Comparison of ENCODE assay signal across 17 mouse cellular contexts in genomic region chr4:76438068-76438467, GRCm38 (mm10).
A peak's percentile ranks its signal among the peaks of the same experiment; 100 is the strongest.
DNase-seq lines count a peak whose midpoint lies in the region; ATAC-seq lines count a peak whose summit lies in the region.
"Had no signal": no experiment of that assay in that cellular context is flagged by ENCODE, and none has a peak within 500 bp of the region (broad histone marks: within the 10 kb centered on the region; RNA-seq: fewer than 3 reads in every experiment).

No protein-coding gene starts in this region.

- H3K27me3 ChIP-seq in hindbrain, embryonic 13.5 days: no peaks in the 10 kb centered on the region
- no peaks in the 10 kb centered on the region for H3K27me3 ChIP-seq in hindbrain, embryonic 12.5 days
- H3K27me3 ChIP-seq in neural tube, embryonic 13.5 days: no peaks in the 10 kb centered on the region
- H3K27me3 ChIP-seq in hindbrain, embryonic 16.5 days (replicated peaks; ENCODE audit: control insufficient read depth, insufficient read depth, low read length): no peaks in the 10 kb centered on the region
- no peaks in the 10 kb centered on the region for H3K27me3 ChIP-seq in liver, embryonic 12.5 days (replicated peaks)
- H3K27me3 ChIP-seq: CH12.LX; embryonic facial prominence, embryonic 12.5 days; forebrain, embryonic 12.5 days; heart, embryonic 12.5 days; intestine, embryonic 15.5 days had no signal

- 0 out of 2 replicates have a peak overlapping the region, but pooled peaks have one; percentile 1 for H3K4me2 ChIP-seq in hindbrain, embryonic 13.5 days
- no peak overlapping the region for H3K4me2 ChIP-seq in hindbrain, embryonic 12.5 days (replicated peaks)
- 0 out of 2 replicates have a peak overlapping the region, but pooled peaks have one; percentile 2 for H3K4me2 ChIP-seq in neural tube, embryonic 13.5 days
- no peak overlapping the region for H3K4me2 ChIP-seq in hindbrain, embryonic 16.5 days (ENCODE audit: low read length)
- no peak overlapping the region for H3K4me2 ChIP-seq in liver, embryonic 12.5 days
- H3K4me2 ChIP-seq: embryonic facial prominence, embryonic 12.5 days; forebrain, embryonic 12.5 days; heart, embryonic 12.5 days; intestine, embryonic 15.5 days had no signal

- no peak for DNase-seq in neural tube, embryonic 10.5 days (ENCODE audit: extremely low spot score, low spot score)
- no peak for DNase-seq in gastrocnemius, postnatal 10 days
- DNase-seq: adrenal gland, adult 2 months; adrenal gland, postnatal 25 days; cerebellum, adult 2 months; cerebellum, postnatal 14 days; gastrocnemius, postnatal 25 days had no signal

- H3K4me3 ChIP-seq in hindbrain, embryonic 13.5 days: no peak overlapping the region
- H3K4me3 ChIP-seq in hindbrain, embryonic 12.5 days: no peak overlapping the region
- H3K4me3 ChIP-seq in neural tube, embryonic 13.5 days: no peak overlapping the region
- H3K4me3 ChIP-seq in hindbrain, embryonic 16.5 days (ENCODE audit: low read length): no peak overlapping the region
- no peak overlapping the region for H3K4me3 ChIP-seq in liver, embryonic 12.5 days
- H3K4me3 ChIP-seq: embryonic facial prominence, embryonic 12.5 days; forebrain, embryonic 12.5 days; heart, embryonic 12.5 days; intestine, embryonic 15.5 days had no signal

- no peak for ATAC-seq in hindbrain, embryonic 13.5 days (ENCODE audit: low FRiP score)
- ATAC-seq in hindbrain, embryonic 12.5 days (ENCODE audit: low FRiP score): no peak
- no peak for ATAC-seq in neural tube, embryonic 13.5 days (ENCODE audit: low read depth)
- peak; percentile 43; the same call in 1 of the 2 replicates for ATAC-seq in hindbrain, embryonic 16.5 days
- no peak for ATAC-seq in liver, embryonic 12.5 days
- ATAC-seq: intestine, embryonic 15.5 days had no signal

- H3K27ac ChIP-seq in hindbrain, embryonic 13.5 days: no peak overlapping the region
- no peak overlapping the region for H3K27ac ChIP-seq in hindbrain, embryonic 12.5 days
- H3K27ac ChIP-seq in neural tube, embryonic 13.5 days (replicated peaks): 0 out of 2 replicates have a peak overlapping the region, but pooled peaks have one; percentile 4
- H3K27ac ChIP-seq in hindbrain, embryonic 16.5 days (ENCODE audit: low read depth, low read length): no peak overlapping the region
- no peak overlapping the region for H3K27ac ChIP-seq in liver, embryonic 12.5 days
- H3K27ac ChIP-seq: embryonic facial prominence, embryonic 12.5 days; forebrain, embryonic 12.5 days; intestine, embryonic 15.5 days had no signal

- peaks cover 47% of the 10 kb centered on the region for H3K4me1 ChIP-seq in hindbrain, embryonic 13.5 days (replicated peaks)
- H3K4me1 ChIP-seq in hindbrain, embryonic 12.5 days: peaks cover 23% of the 10 kb centered on the region
- peaks cover 57% of the 10 kb centered on the region for H3K4me1 ChIP-seq in neural tube, embryonic 13.5 days (replicated peaks)
- H3K4me1 ChIP-seq in hindbrain, embryonic 16.5 days (ENCODE audit: control insufficient read depth, insufficient read depth, low read depth, low read length): peaks cover 35% of the 10 kb centered on the region
- no peaks in the 10 kb centered on the region for H3K4me1 ChIP-seq in liver, embryonic 12.5 days

- no peaks in the 10 kb centered on the region for H3K36me3 ChIP-seq in hindbrain, embryonic 13.5 days
- H3K36me3 ChIP-seq in hindbrain, embryonic 12.5 days: no peaks in the 10 kb centered on the region
- H3K36me3 ChIP-seq in neural tube, embryonic 13.5 days: no peaks in the 10 kb centered on the region
- no peaks in the 10 kb centered on the region for H3K36me3 ChIP-seq in hindbrain, embryonic 16.5 days (ENCODE audit: control insufficient read depth, insufficient read depth, low read length)
- H3K36me3 ChIP-seq in liver, embryonic 12.5 days: no peaks in the 10 kb centered on the region
- H3K36me3 ChIP-seq: embryonic facial prominence, embryonic 12.5 days; forebrain, embryonic 12.5 days; heart, embryonic 12.5 days; intestine, embryonic 15.5 days had no signal

- no peaks in the 10 kb centered on the region for H3K9me3 ChIP-seq in hindbrain, embryonic 13.5 days
- H3K9me3 ChIP-seq in hindbrain, embryonic 12.5 days (replicated peaks): no peaks in the 10 kb centered on the region
- no peaks in the 10 kb centered on the region for H3K9me3 ChIP-seq in neural tube, embryonic 13.5 days
- no peaks in the 10 kb centered on the region for H3K9me3 ChIP-seq in hindbrain, embryonic 16.5 days (ENCODE audit: control insufficient read depth, low read length)
- no peaks in the 10 kb centered on the region for H3K9me3 ChIP-seq in liver, embryonic 12.5 days (replicated peaks)
- H3K9me3 ChIP-seq: embryonic facial prominence, embryonic 12.5 days; forebrain, embryonic 12.5 days; heart, embryonic 12.5 days; intestine, embryonic 15.5 days had no signal

- 64% methylated on average over 4 of the region's 4 CpGs for WGBS in hindbrain, embryonic 13.5 days
- 70% methylated on average over 4 of the region's 4 CpGs for WGBS in hindbrain, embryonic 12.5 days
- 59% methylated on average over 4 of the region's 4 CpGs for WGBS in neural tube, embryonic 13.5 days
- WGBS in hindbrain, embryonic 16.5 days: 47% methylated on average over 4 of the region's 4 CpGs
- WGBS in liver, embryonic 12.5 days (ENCODE audit: insufficient replicate concordance): 69% methylated on average over 4 of the region's 4 CpGs

- H3K9ac ChIP-seq in hindbrain, embryonic 13.5 days: no peak overlapping the region
- H3K9ac ChIP-seq in hindbrain, embryonic 12.5 days: no peak overlapping the region
- H3K9ac ChIP-seq in neural tube, embryonic 13.5 days: no peak overlapping the region
- no peak overlapping the region for H3K9ac ChIP-seq in hindbrain, embryonic 16.5 days (ENCODE audit: low read depth, low read length)
- H3K9ac ChIP-seq in liver, embryonic 12.5 days: no peak overlapping the region
- H3K9ac ChIP-seq: embryonic facial prominence, embryonic 12.5 days; forebrain, embryonic 12.5 days; heart, embryonic 12.5 days; intestine, embryonic 15.5 days had no signal

Comparison
In these comparisons a context has a peak if more than half of its experiments do, and no peak if none do; other contexts are left out.
1. H3K4me2 ChIP-seq: peak in hindbrain, embryonic 13.5 days (single experiment) and neural tube, embryonic 13.5 days (single experiment); none in hindbrain, embryonic 12.5 days (single experiment), hindbrain, embryonic 16.5 days (single experiment) and liver, embryonic 12.5 days (single experiment).